In the genomic region with DNA sequence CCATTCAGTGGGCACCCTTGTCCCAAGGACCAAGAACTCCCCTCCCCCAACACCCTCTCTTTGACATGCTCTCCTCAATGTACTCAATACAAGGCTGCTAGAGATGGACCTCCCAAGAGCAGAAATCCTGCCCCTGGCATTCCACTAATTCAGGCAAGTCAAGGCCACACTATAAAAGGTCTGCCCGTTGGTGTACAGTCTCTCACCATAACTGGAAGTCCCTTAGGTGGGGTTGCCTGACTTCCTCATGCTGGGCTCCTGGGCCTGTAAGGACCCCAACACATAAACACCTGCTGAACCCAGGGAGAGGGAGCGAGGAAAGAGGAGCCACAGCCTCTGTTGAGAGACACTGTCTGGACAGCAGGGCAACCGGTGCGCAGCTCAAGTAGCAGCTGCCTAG, we compare ENCODE assay signal across 9 mouse cellular contexts. TPM values are rescaled to one million over a fixed set of nuclear protein-coding genes. Genes with fewer than 3 reads are reported as not detected.
DNase-seq lines count a peak whose midpoint lies in the region; ATAC-seq and TF ChIP-seq lines count a peak whose summit lies in the region.
"Had no signal": no experiment of that assay in that cellular context is flagged by ENCODE, and none has a peak within 500 bp of the region (broad histone marks: within the 10 kb centered on the region; RNA-seq: fewer than 3 reads in every experiment).

No protein-coding gene starts in this region.

- ATAC-seq in heart, embryonic 16.5 days (replicated peaks; ENCODE audit: extremely low read depth, insufficient read depth, low FRiP score), result no peak
- no peak for ATAC-seq in liver, postnatal 0 days

- no peak for TF ChIP-seq CTCF in CH12.LX (conservative IDR thresholded peaks at IDR 0.05 in 1 of 2, IDR thresholded peaks at IDR 0.05 in 1 of 2; ENCODE audit: low read depth in 2 of 2, low read length in 2 of 2)
- TF ChIP-seq CTCF in liver, postnatal 0 days (IDR thresholded peaks at IDR 0.05; ENCODE audit: low read depth), result no peak

- no peak for TF ChIP-seq EP300 in CH12.LX (IDR thresholded peaks at IDR 0.05; ENCODE audit: low read length)
- TF ChIP-seq EP300 in liver, postnatal 0 days (IDR thresholded peaks at IDR 0.05; ENCODE audit: low read depth), result no peak

- H3K4me1 ChIP-seq in CH12.LX (ENCODE audit: control insufficient read depth in 1 of 2, insufficient read depth in 2 of 2), result peaks cover 7 to 21% of the 10 kb centered on the region in 2 experiments
- peaks cover 10% of the 10 kb centered on the region for H3K4me1 ChIP-seq in heart, embryonic 16.5 days (ENCODE audit: control insufficient read depth, insufficient read depth, low read length)
- H3K4me1 ChIP-seq in liver, postnatal 0 days (ENCODE audit: insufficient read depth), result peaks cover 11% of the 10 kb centered on the region

- peaks cover 40 to 47% of the 10 kb centered on the region in 2 experiments for H3K36me3 ChIP-seq in CH12.LX (replicated peaks in 1 of 2; ENCODE audit: control insufficient read depth in 1 of 2, insufficient read depth in 1 of 2, low read length in 1 of 2)
- H3K36me3 ChIP-seq in heart, embryonic 16.5 days (ENCODE audit: control insufficient read depth, insufficient read depth), result peaks cover 15% of the 10 kb centered on the region
- H3K36me3 ChIP-seq in liver, postnatal 0 days (replicated peaks; ENCODE audit: insufficient read depth, low read length), result peaks cover 19% of the 10 kb centered on the region

- in situ Hi-C loops in CH12.LX (cut with MboI; ENCODE audit: low pct_ligation_motif_present, low pct_unique_long_range_greater_than_20kb, low sequenced_read_pairs), result loop anchor here (5.0 kb wide), 1 partner anchor 46 kb away; a partner anchor contains a TSS

- H3K79me2 ChIP-seq in CH12.LX (replicated peaks; ENCODE audit: control insufficient read depth, extremely low read depth, insufficient read depth, poor library complexity, severe bottlenecking), result peaks cover 10% of the 10 kb centered on the region; the same call in 1 of the 2 replicates

- H3K27me3 ChIP-seq in CH12.LX (replicated peaks), result peaks cover 4% of the 10 kb centered on the region
- no peaks in the 10 kb centered on the region for H3K27me3 ChIP-seq in heart, embryonic 16.5 days (ENCODE audit: control insufficient read depth, insufficient read depth, low read length)
- H3K27me3 ChIP-seq in liver, postnatal 0 days (ENCODE audit: insufficient read depth, low read length), result no peaks in the 10 kb centered on the region

- peak overlapping the region in 2 of 3 experiments; percentile 80 to 87 for H3K4me3 ChIP-seq in CH12.LX (replicated peaks in 1 of 3; ENCODE audit: low read depth in 2 of 3, low read length in 2 of 3, poor library complexity in 1 of 3)
- peak overlapping the region; percentile 92 for H3K4me3 ChIP-seq in heart, embryonic 16.5 days (ENCODE audit: low read length)
- H3K4me3 ChIP-seq in liver, postnatal 0 days (ENCODE audit: low read depth, low read length), result peak overlapping the region; percentile 77; the same call in 1 of the 2 replicates

- no peak for TF ChIP-seq POLR2A in CH12.LX (IDR thresholded peaks at IDR 0.05; ENCODE audit: low read depth, low read length)

- DNase-seq in adrenal gland, postnatal 14 days, result peak; percentile 57
- DNase-seq in adrenal gland, postnatal 4 days (ENCODE audit: low spot score in 2 of 2), result no peak
- DNase-seq in CH12.LX (ENCODE audit: extremely low read depth), result no peak
- no peak for DNase-seq in liver, postnatal 0 days
- no peak for DNase-seq in right cerebral cortex, postnatal 10 days (ENCODE audit: low spot score in 2 of 2)
- DNase-seq in thymus, postnatal 4 days, result no peak
- no peak for DNase-seq in T-cell, adult 2 months (ENCODE audit: low spot score)
- DNase-seq: lung, postnatal 14 days had no signal

- H3K4me2 ChIP-seq in CH12.LX (ENCODE audit: insufficient read depth, low read depth, poor library complexity, severe bottlenecking), result peak overlapping the region; percentile 81; the same call in 1 of the 2 replicates
- H3K4me2 ChIP-seq in heart, embryonic 16.5 days (ENCODE audit: low read depth, low read length), result peak overlapping the region; percentile 77
- H3K4me2 ChIP-seq in liver, postnatal 0 days (ENCODE audit: low read depth, low read length), result peak overlapping the region; percentile 89

- no peak overlapping the region for H3K27ac ChIP-seq in CH12.LX (ENCODE audit: insufficient read depth, low read depth)
- no peak overlapping the region for H3K27ac ChIP-seq in heart, embryonic 16.5 days (ENCODE audit: low read length)
- H3K27ac ChIP-seq in liver, postnatal 0 days (ENCODE audit: low read depth), result no peak overlapping the region

- dilution Hi-C loops in CH12.LX (cut with MboI; ENCODE audit: extremely low pct_ligation_motif_present, extremely low pct_unique_long_range_greater_than_20kb, low sequenced_read_pairs), result no loop called here

- 90% methylated on average over 4 of the region's 4 CpGs for WGBS in heart, embryonic 16.5 days
- WGBS in liver, postnatal 0 days (ENCODE audit: insufficient replicate concordance), result 85% methylated on average over 4 of the region's 4 CpGs

- no peak overlapping the region; the same call in 1 of the 2 replicates for H3K9ac ChIP-seq in CH12.LX (ENCODE audit: insufficient read depth, low read depth)
- peak overlapping the region; percentile 91; the same call in 1 of the 2 replicates for H3K9ac ChIP-seq in heart, embryonic 16.5 days (ENCODE audit: low read length)
- H3K9ac ChIP-seq in liver, postnatal 0 days (replicated peaks), result peak overlapping the region; percentile 81

- TF ChIP-seq RAD21 in CH12.LX (IDR thresholded peaks at IDR 0.05; ENCODE audit: low read depth, low read length), result no peak

- H3K9me3 ChIP-seq in CH12.LX (replicated peaks; ENCODE audit: low read length), result peaks cover 6% of the 10 kb centered on the region
- no peaks in the 10 kb centered on the region; the same call in 1 of the 2 replicates for H3K9me3 ChIP-seq in heart, embryonic 16.5 days (replicated peaks; ENCODE audit: control insufficient read depth, low read length)
- no peaks in the 10 kb centered on the region for H3K9me3 ChIP-seq in liver, postnatal 0 days (ENCODE audit: low read length)

TF ChIP-seq in CH12.LX, 34 proteins besides CTCF, POLR2A, EP300 and RAD21:
- no peak for TF ChIP-seq KAT2A (IDR thresholded peaks at IDR 0.05; ENCODE audit: insufficient replicate concordance, low read length)
- TF ChIP-seq NRF1 (IDR thresholded peaks at IDR 0.05; ENCODE audit: low read depth, low read length), result no peak
- no peak for TF ChIP-seq ZKSCAN1 (IDR thresholded peaks at IDR 0.05; ENCODE audit: borderline replicate concordance, low read depth, low read length)
- no peak for TF ChIP-seq JUN (IDR thresholded peaks at IDR 0.05; ENCODE audit: insufficient read depth, low read depth, low read length)
- TF ChIP-seq TBP (conservative IDR thresholded peaks at IDR 0.05; ENCODE audit: low read depth, low read length), result no peak
- no peak for TF ChIP-seq SIN3A (IDR thresholded peaks at IDR 0.05; ENCODE audit: low read length)
- no peak for TF ChIP-seq MXI1 (IDR thresholded peaks at IDR 0.05; ENCODE audit: low read depth, low read length)
- no peak for TF ChIP-seq USF2 (conservative IDR thresholded peaks at IDR 0.05; ENCODE audit: low read depth, low read length)
- no peak for TF ChIP-seq SMC3 (IDR thresholded peaks at IDR 0.05; ENCODE audit: low read depth, low read length)
- no peak for TF ChIP-seq NELFE (IDR thresholded peaks at IDR 0.05; ENCODE audit: low read depth, low read length)
- TF ChIP-seq MYC (IDR thresholded peaks at IDR 0.05; ENCODE audit: low read depth, low read length), result no peak

RNA-seq across cellular contexts. Expression of a gene that starts 1.3 kb away (rescaled TPM):
- 11.9 and 13.3 TPM in 2 replicates for total RNA-seq in adrenal gland, postnatal 14 days (2021)
- 10 to 100 TPM; 19.5 to 23.6 TPM for total RNA-seq in adrenal gland, postnatal 4 days (2021)
- total RNA-seq in CH12.LX (2012; rRNA removed) (12.1 and 14.6 TPM in 2 replicates), CH12.LX (2014; rRNA removed) (8.7 and 11.0 TPM in 2 replicates)
- polyA plus RNA-seq in CH12.LX (2012; ENCODE audit: insufficient read length, low read depth), result 14.9 and 15.5 TPM in 2 replicates
- 8.5 and 9.4 TPM in 2 replicates for polyA plus RNA-seq in heart, embryonic 16.5 days (2015; fragmentation: Nextera tagmentation; extraction: Ambion mirVana)
- 2.4 and 2.7 TPM in 2 replicates for polyA plus RNA-seq in liver, postnatal 0 days (2015; fragmentation: Nextera tagmentation; extraction: Ambion mirVana)

RNA-seq across cellular contexts. Expression of a gene that starts 8.8 kb away (rescaled TPM):
- not detected in 2 replicates for total RNA-seq in adrenal gland, postnatal 14 days (2021)
- not detected for total RNA-seq in adrenal gland, postnatal 4 days (2021)
- total RNA-seq in CH12.LX (2012; rRNA removed) (not detected in 2 replicates), CH12.LX (2014; rRNA removed) (not detected in 2 replicates)
- polyA plus RNA-seq in CH12.LX (2012; ENCODE audit: insufficient read length, low read depth), result not detected in 2 replicates
- polyA plus RNA-seq in heart, embryonic 16.5 days (2015; fragmentation: Nextera tagmentation; extraction: Ambion mirVana), result 0.07 TPM in 1 of 2 replicates, not detected in the other
- not detected in 2 replicates for polyA plus RNA-seq in liver, postnatal 0 days (2015; fragmentation: Nextera tagmentation; extraction: Ambion mirVana)

RNA-seq across cellular contexts. Expression of a gene that starts 28.7 kb away (rescaled TPM):
- total RNA-seq in adrenal gland, postnatal 14 days (2021), result not detected in 2 replicates
- total RNA-seq in adrenal gland, postnatal 4 days (2021), result under 1 TPM in 1 of 2 experiments, not detected in 1; 0.17 TPM
- total RNA-seq in CH12.LX (2012; rRNA removed) (0.25 TPM in 2 replicates), CH12.LX (2014; rRNA removed) (not detected in 2 replicates)
- polyA plus RNA-seq in CH12.LX (2012; ENCODE audit: insufficient read length, low read depth), result not detected in 2 replicates
- polyA plus RNA-seq in heart, embryonic 16.5 days (2015; fragmentation: Nextera tagmentation; extraction: Ambion mirVana), result 0.50 and 0.71 TPM in 2 replicates
- 0.07 TPM in 1 of 2 replicates, not detected in the other for polyA plus RNA-seq in liver, postnatal 0 days (2015; fragmentation: Nextera tagmentation; extraction: Ambion mirVana)

RNA-seq across cellular contexts. Expression of a gene that starts 28.8 kb away (rescaled TPM):
- 25.6 and 30.1 TPM in 2 replicates for total RNA-seq in adrenal gland, postnatal 14 days (2021)
- 10 to 100 TPM; 42.5 to 44.5 TPM for total RNA-seq in adrenal gland, postnatal 4 days (2021)
- total RNA-seq in CH12.LX (2012; rRNA removed), result 11.6 and 13.6 TPM in 2 replicates
- 8.2 and 8.6 TPM in 2 replicates for total RNA-seq in CH12.LX (2014; rRNA removed)
- 5.4 and 5.7 TPM in 2 replicates for polyA plus RNA-seq in CH12.LX (2012; ENCODE audit: insufficient read length, low read depth)
- 40.9 and 51.1 TPM in 2 replicates for polyA plus RNA-seq in heart, embryonic 16.5 days (2015; fragmentation: Nextera tagmentation; extraction: Ambion mirVana)
- 11.7 and 12.5 TPM in 2 replicates for polyA plus RNA-seq in liver, postnatal 0 days (2015; fragmentation: Nextera tagmentation; extraction: Ambion mirVana)

RNA-seq across cellular contexts. Expression of a gene that starts 31.7 kb away (rescaled TPM):
- total RNA-seq in adrenal gland, postnatal 14 days (2021), result 0.41 and 0.74 TPM in 2 replicates
- total RNA-seq in adrenal gland, postnatal 4 days (2021), result under 1 TPM; 0.59 to 0.81 TPM
- total RNA-seq in CH12.LX (2012; rRNA removed) (not detected in 2 replicates), CH12.LX (2014; rRNA removed) (not detected in 2 replicates)
- not detected in 2 replicates for polyA plus RNA-seq in CH12.LX (2012; ENCODE audit: insufficient read length, low read depth)
- polyA plus RNA-seq in heart, embryonic 16.5 days (2015; fragmentation: Nextera tagmentation; extraction: Ambion mirVana), result 0.04 TPM in 1 of 2 replicates, not detected in the other
- polyA plus RNA-seq in liver, postnatal 0 days (2015; fragmentation: Nextera tagmentation; extraction: Ambion mirVana), result not detected in 2 replicates
